Mouse (Mus musculus) embryonic stem cell, embryonic (primary cell): ENCODE results near the gene Cdk2ap2.

ENCODE experiments used
- CTCF ChIA-PET, 4 experiments: fragments of 300-600 bp in 2 of 4; fragments of 350-600 bp in 2 of 4; sonication (Branson Sonifier 250); formaldehyde crosslinking; loops; one replicate each; lab custom pipeline; 2022; ENCODE audit warnings: inconsistent platforms in 2 of 4; lab: Charles Lee
- POLR2A ChIA-PET, 4 experiments: fragments of 300-600 bp in 2 of 4; fragments of 350-600 bp in 2 of 4; sonication (Branson Sonifier 250); formaldehyde crosslinking; loops; one replicate each; lab custom pipeline; 2022; ENCODE audit warnings: antibody characterized with exemption in 4 of 4, inconsistent platforms in 1 of 4; lab: Charles Lee

Gene Cdk2ap2

GRCm38 (mm10) chr19:4112063-4112960 lies 15.3 kb downstream of the Cdk2ap2 start:
- POLR2A ChIA-PET, result interaction anchor here (0.6 to 2.9 kb wide), 15 partner anchors 9 to 94 kb away, joined by 3 to 19 read pairs (median 3); partner anchors contain the start of genes Cdk2ap2 (in 2 of the 4), Aip (in 1 of the 4), Pitpnm1 (in 1 of the 4) and Ppp1ca (in 1 of the 4)
- CTCF ChIA-PET, result interaction anchor here in 1 of 4 experiments (2.1 kb wide), 1 partner anchor 13 kb away, joined by 7 read pairs; no protein-coding TSS in a partner anchor

- ChIA-PET POLR2A (interaction anchor here in 3 of 4 experiments (0.9 to 2.9 kb wide), 12 partner anchors 8 to 95 kb away, joined by 3 to 19 read pairs (median 4); partner anchors contain the start of genes Cdk2ap2 (in 2 of the 3), Aip (in 1 of the 3), Pitpnm1 (in 1 of the 3) and Ppp1ca (in 1 of the 3)), CTCF (interaction anchor here in 1 of 4 experiments (2.1 kb wide), 1 partner anchor 14 kb away, joined by 7 read pairs; no protein-coding TSS in a partner anchor)
These were observed 16.3 kb downstream of the Cdk2ap2 start for GRCm38 (mm10) chr19:4113186-4113805.

GRCm38 (mm10) chr19:4113806-4114230 lies 16.8 kb downstream of the Cdk2ap2 start:
- POLR2A ChIA-PET, result interaction anchor here in 2 of 4 experiments (0.9 to 1.8 kb wide), 8 partner anchors 12 to 55 kb away, joined by 3 to 7 read pairs (median 4); partner anchors contain the start of genes Cdk2ap2 (in 2 of the 2), Aip (in 1 of the 2) and Pitpnm1 (in 1 of the 2)
- CTCF ChIA-PET, result interaction anchor here in 2 of 4 experiments (0.6 to 2.1 kb wide), 3 partner anchors 15 to 745 kb away, joined by 3 to 7 read pairs (median 3); no protein-coding TSS in a partner anchor

- CTCF ChIA-PET, result interaction anchor here in 1 of 4 experiments (1.3 kb wide), 1 partner anchor 114 kb away, joined by 3 read pairs; no protein-coding TSS in a partner anchor
- POLR2A ChIA-PET, result interaction anchor here in 1 of 4 experiments (0.9 to 1.0 kb wide), 2 partner anchors 16 to 27 kb away, joined by 3 read pairs; no protein-coding TSS in a partner anchor
These were observed 17.6 kb downstream of the Cdk2ap2 start for GRCm38 (mm10) chr19:4114551-4114950.

- POLR2A ChIA-PET, result no interaction called here
- CTCF ChIA-PET, result interaction anchor here in 1 of 4 experiments (1.3 kb wide), 1 partner anchor 113 kb away, joined by 3 read pairs; no protein-coding TSS in a partner anchor
These were observed 18.2 kb downstream of the Cdk2ap2 start for GRCm38 (mm10) chr19:4115144-4115543.

- ChIA-PET POLR2A (interaction anchor here in 3 of 4 experiments (0.8 to 1.9 kb wide), 5 partner anchors 14 to 86 kb away, joined by 3 to 6 read pairs (median 4); partner anchors contain the start of genes Cdk2ap2 (in 1 of the 3) and Rad9a (in 1 of the 3)), CTCF (no interaction called here)
These were observed 18.8 kb downstream of the Cdk2ap2 start for GRCm38 (mm10) chr19:4115816-4116215.

- CTCF ChIA-PET, result interaction anchor here in 1 of 4 experiments (0.6 kb wide), 1 partner anchor 626 kb away, joined by 4 read pairs; no protein-coding TSS in a partner anchor
- POLR2A ChIA-PET, result interaction anchor here in 3 of 4 experiments (1.1 to 1.9 kb wide), 5 partner anchors 15 to 85 kb away, joined by 3 to 6 read pairs (median 4); partner anchors contain the start of genes Cdk2ap2 (in 1 of the 3) and Rad9a (in 1 of the 3)
These were observed 20.0 kb downstream of the Cdk2ap2 start for GRCm38 (mm10) chr19:4117006-4117405.

GRCm38 (mm10) chr19:4118350-4118749 lies 21.4 kb downstream of the Cdk2ap2 start:
- POLR2A ChIA-PET, result interaction anchor here in 3 of 4 experiments (0.7 to 4.6 kb wide), 6 partner anchors 11 to 83 kb away, joined by 3 to 22 read pairs (median 4); partner anchors contain the start of gene Rad9a (in 1 of the 3)
- CTCF ChIA-PET, result interaction anchor here in 2 of 4 experiments (0.8 to 1.0 kb wide), 2 partner anchors 74 to 109 kb away, joined by 3 to 9 read pairs; no protein-coding TSS in a partner anchor

- CTCF ChIA-PET, result interaction anchor here in 2 of 4 experiments (0.7 to 2.1 kb wide), 4 partner anchors 21 to 163 kb away, joined by 4 to 9 read pairs (median 4); partner anchors contain the start of gene Ankrd13d (in 1 of the 2)
- POLR2A ChIA-PET, result interaction anchor here in 3 of 4 experiments (0.9 to 4.6 kb wide), 29 partner anchors 7 to 207 kb away, joined by 3 to 45 read pairs (median 7); partner anchors contain the start of genes Ppp1ca (in 3 of the 3), Cdk2ap2 (in 2 of the 3), Pold4 (in 2 of the 3) and Gstp2 (in 1 of the 3)
These were observed 22.9 kb downstream of the Cdk2ap2 start for GRCm38 (mm10) chr19:4119716-4120487.

GRCm38 (mm10) chr19:4120496-4120895 lies 23.5 kb downstream of the Cdk2ap2 start:
- CTCF ChIA-PET, result interaction anchor here in 3 of 4 experiments (0.9 to 2.1 kb wide), 13 partner anchors 21 to 162 kb away, joined by 3 to 10 read pairs (median 4); partner anchors contain the start of genes Ankrd13d (in 1 of the 3), Cdk2ap2 (in 1 of the 3), Gm49405 (in 1 of the 3) and Nudt8 (in 1 of the 3)
- POLR2A ChIA-PET, result interaction anchor here (0.5 to 7.3 kb wide), 60 partner anchors 8 to 208 kb away, joined by 3 to 67 read pairs (median 6); partner anchors contain the start of genes Cdk2ap2 (in 3 of the 4), Gstp2 (in 3 of the 4), Ppp1ca (in 3 of the 4) and Gpr152 (in 2 of the 4)

- ChIA-PET POLR2A (interaction anchor here (0.5 to 7.3 kb wide), 80 partner anchors 9 to 413 kb away, joined by 3 to 67 read pairs (median 4); partner anchors contain the start of genes Cdk2ap2 (in 3 of the 4), Gstp2 (in 3 of the 4), Ppp1ca (in 3 of the 4) and Gpr152 (in 2 of the 4)), CTCF (interaction anchor here (0.8 to 2.1 kb wide), 18 partner anchors 12 to 161 kb away, joined by 3 to 10 read pairs (median 4); partner anchors contain the start of genes Ppp1ca (in 2 of the 4), Ankrd13d (in 1 of the 4), Cdk2ap2 (in 1 of the 4) and Gm49405 (in 1 of the 4))
These were observed 24.3 kb downstream of the Cdk2ap2 start for GRCm38 (mm10) chr19:4121097-4121805.

- POLR2A ChIA-PET, result interaction anchor here in 3 of 4 experiments (0.6 to 7.3 kb wide), 64 partner anchors 9 to 414 kb away, joined by 3 to 67 read pairs (median 5); partner anchors contain the start of genes Ppp1ca (in 3 of the 3), Cdk2ap2 (in 2 of the 3), Gpr152 (in 2 of the 3) and Gstp2 (in 2 of the 3)
- CTCF ChIA-PET, result interaction anchor here in 3 of 4 experiments (0.8 to 2.1 kb wide), 12 partner anchors 13 to 121 kb away, joined by 3 to 10 read pairs (median 4); partner anchors contain the start of genes Cdk2ap2 (in 1 of the 3), Gm49405 (in 1 of the 3), Nudt8 (in 1 of the 3) and Pitpnm1 (in 1 of the 3)
These were observed 24.9 kb downstream of the Cdk2ap2 start for GRCm38 (mm10) chr19:4121896-4122295.

GRCm38 (mm10) chr19:4122411-4123370 lies 25.7 kb downstream of the Cdk2ap2 start:
- ChIA-PET CTCF (interaction anchor here in 3 of 4 experiments (1.0 to 2.0 kb wide), 4 partner anchors 69 to 122 kb away, joined by 3 to 10 read pairs (median 4); partner anchors contain the start of genes Gm49405 (in 1 of the 3), Nudt8 (in 1 of the 3) and Ppp1ca (in 1 of the 3)), POLR2A (interaction anchor here in 3 of 4 experiments (1.0 to 7.3 kb wide), 18 partner anchors 10 to 125 kb away, joined by 3 to 67 read pairs (median 8); partner anchors contain the start of genes Cdk2ap2 (in 2 of the 3), Gpr152 (in 1 of the 3), Gstp2 (in 1 of the 3) and Ndufv1 (in 1 of the 3))
